Mouse (Mus musculus) embryonic facial prominence, embryonic 11.5 days (tissue): Measurements from ENCODE around the gene Elof1. TPM values are rescaled to one million over a fixed set of nuclear protein-coding genes. Genes with fewer than 3 reads are reported as not detected.
A peak's percentile ranks its signal among the peaks of the same experiment; 100 is the strongest.

ENCODE experiments used
- ATAC-seq: fragments of 200-750 bp; cut with Nextera tagmentation; replicated peaks from 2 replicates; pipeline ENCODE4 v1.8.0; 2017; ENCODE audit warnings: low read depth; ENCODE audit not compliant: insufficient number of reproducible peaks, low FRiP score, low TSS enrichment
- DNase-seq: peaks from one replicate; pipeline ENCODE4 v3.0.0-alpha.2; 2015; ENCODE audit warnings: low spot score
- H3K27ac ChIP-seq: fragments of 300-500 bp; sonication (generic); replicated peaks from 2 replicates; pipeline ENCODE4 v1.5.1; 2014; ENCODE audit warnings: mild to moderate bottlenecking, low read depth, low read length, control low read depth
- H3K27me3 ChIP-seq: fragments of 300-500 bp; sonication (generic); 2 replicates; pipeline ENCODE4 v1.6.1; 2014; ENCODE audit warnings: mild to moderate bottlenecking, low read length, moderate library complexity, mixed read lengths; ENCODE audit not compliant: control insufficient read depth, insufficient read depth
- H3K36me3 ChIP-seq: fragments of 300-500 bp; sonication (generic); replicated peaks from 2 replicates; pipeline ENCODE4 v1.6.1; 2014; ENCODE audit warnings: low read depth, mild to moderate bottlenecking, low read length, moderate library complexity, mixed read lengths; ENCODE audit not compliant: control insufficient read depth, insufficient read depth
- H3K4me1 ChIP-seq: fragments of 300-500 bp; sonication (generic); 2 replicates; pipeline ENCODE4 v1.6.1; 2014; ENCODE audit warnings: low read length, mixed read lengths; ENCODE audit not compliant: control insufficient read depth, insufficient read depth
- H3K4me2 ChIP-seq: fragments of 300-500 bp; sonication (generic); 2 replicates; pipeline ENCODE4 v1.6.1; 2014; ENCODE audit warnings: low read depth, mild to moderate bottlenecking, control low read depth, low read length, moderate library complexity
- H3K4me3 ChIP-seq: fragments of 300-500 bp; sonication (generic); 2 replicates; pipeline ENCODE4 v1.5.1; 2014; ENCODE audit warnings: low read depth, low read length, control low read depth
- H3K9ac ChIP-seq: fragments of 300-500 bp; sonication (generic); replicated peaks from 2 replicates; pipeline ENCODE4 v1.6.1; 2014; ENCODE audit warnings: mild to moderate bottlenecking, control low read depth, low read length
- H3K9me3 ChIP-seq: fragments of 300-500 bp; sonication (generic); replicated peaks from 2 replicates; pipeline ENCODE4 v1.6.1; 2016; ENCODE audit warnings: mild to moderate bottlenecking, low read length, inconsistent platforms, mixed read lengths; ENCODE audit not compliant: control insufficient read depth
- WGBS: fragments of 180-500 bp; shearing (Covaris S2); extraction: QIAGEN DNeasy Blood & Tissue Kit; methylation state at CpG from one replicate; pipeline ENCODE4 v1.1.7; 2014; 5-methylcytosine and 5-hydroxymethylcytosine counted together
- microRNA-seq: library from miRNA; unstranded; fragments of <30 nt; microRNA quantifications from one replicate; pipeline ENCODE4, GENCODE M21; 2016; ENCODE audit warnings: borderline number of aligned reads
- polyA plus RNA-seq: library from polyadenylated mRNA; unstranded; fragments of >200 nt; fragmentation: Nextera tagmentation; extraction: Ambion mirVana; gene quantifications from 2 replicates; pipeline ENCODE4 v1.2.1, GENCODE M21; 2014

Elof1 gene
- polyA plus RNA-seq, 1 experiment from 2014 or later: 210 TPM

DNA sequence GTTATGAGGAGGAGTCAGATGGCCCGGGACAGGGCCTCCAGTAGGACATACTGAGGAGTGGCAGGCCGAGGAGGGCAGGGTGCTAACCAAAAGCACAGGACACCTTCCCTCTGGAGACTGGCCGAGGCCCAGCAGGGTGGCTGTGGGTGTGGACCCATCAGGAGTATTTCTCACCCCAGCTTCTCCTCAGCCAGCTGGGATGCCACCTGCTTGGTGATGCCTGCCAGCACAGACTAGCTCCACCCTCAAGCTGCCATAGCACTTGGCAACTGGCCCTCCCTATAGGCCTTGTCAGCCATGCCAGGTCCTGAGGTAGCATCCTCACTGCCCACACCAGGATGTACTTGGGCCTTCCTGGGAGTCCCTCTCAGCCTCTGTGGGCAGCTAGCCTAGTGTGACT lies 52.6 kb downstream of the Elof1 start:
- H3K27ac ChIP-seq: no peak overlapping the region
- no peaks in the 10 kb centered on the region for H3K27me3 ChIP-seq
- no peaks in the 10 kb centered on the region for H3K4me1 ChIP-seq
- H3K36me3 ChIP-seq: peaks cover 2% of the 10 kb centered on the region
- WGBS: 94% methylated on average over 3 of the region's 3 CpGs
- DNase-seq: no peak
- no peak overlapping the region for H3K9ac ChIP-seq
- no peak overlapping the region for H3K4me2 ChIP-seq
- H3K9me3 ChIP-seq: no peaks in the 10 kb centered on the region
- ATAC-seq: 0 out of 2 replicates have a peak, but pooled peaks have one; percentile 3
- H3K4me3 ChIP-seq: no peak overlapping the region

Small RNAs within 50 kb of the gene (microRNA-seq; reads per million reads assigned to microRNA genes)
- gene Mir7084: not detected

Other genes starting within 250 kb of the Elof1 start
- 4.8 and 6.1 TPM in 2 replicates for gene Rab3d, start 199.0 kb downstream of the Elof1 start, polyA plus RNA-seq
- 2.5 and 3.1 TPM in 2 replicates for gene Ccdc159, start 189.7 kb downstream of the Elof1 start, polyA plus RNA-seq
- 28.5 and 33.8 TPM in 2 replicates for gene Tmem205, start 189.6 kb downstream of the Elof1 start, polyA plus RNA-seq
- 6.9 and 9.5 TPM in 2 replicates for gene Plppr2, start 180.1 kb downstream of the Elof1 start, polyA plus RNA-seq
- 17.2 and 17.4 TPM in 2 replicates for gene Swsap1, start 161.4 kb downstream of the Elof1 start, polyA plus RNA-seq
- gene Epor, start 153.7 kb downstream of the Elof1 start, polyA plus RNA-seq: 3.8 and 6.4 TPM in 2 replicates
- 1.0 and 1.3 TPM in 2 replicates for gene Rgl3, start 127.7 kb downstream of the Elof1 start, polyA plus RNA-seq
- gene Ccdc151, start 114.5 kb downstream of the Elof1 start, polyA plus RNA-seq: 2.6 and 2.9 TPM in 2 replicates
- 79.9 and 88.1 TPM in 2 replicates for gene Prkcsh, start 114.4 kb downstream of the Elof1 start, polyA plus RNA-seq
- 11.2 and 13.7 TPM in 2 replicates for gene Elavl3, start 65.1 kb downstream of the Elof1 start, polyA plus RNA-seq
- not detected in 2 replicates for gene Gm49318, start 45.9 kb downstream of the Elof1 start, polyA plus RNA-seq
- gene Zfp653, start 45.8 kb downstream of the Elof1 start, polyA plus RNA-seq: 5.5 and 7.1 TPM in 2 replicates
- gene Ecsit, start 31.7 kb downstream of the Elof1 start, polyA plus RNA-seq: 25.2 and 26.6 TPM in 2 replicates
- gene Cnn1, start 18.0 kb downstream of the Elof1 start, polyA plus RNA-seq: 1.4 and 4.0 TPM in 2 replicates
- 14.3 and 15.7 TPM in 2 replicates for gene Acp5, start 18.5 kb upstream of the Elof1 start, polyA plus RNA-seq
- 52.7 and 58.2 TPM in 2 replicates for gene Pigyl, start 39.7 kb upstream of the Elof1 start, polyA plus RNA-seq
- gene Zfp872, start 70.9 kb upstream of the Elof1 start, polyA plus RNA-seq: 0.10 and 0.11 TPM in 2 replicates
- gene Zfp809, start 108.5 kb upstream of the Elof1 start, polyA plus RNA-seq: 9.6 and 11.4 TPM in 2 replicates
- gene Zfp599, start 142.7 kb upstream of the Elof1 start, polyA plus RNA-seq: 8.6 and 9.6 TPM in 2 replicates
- 30.7 and 31.1 TPM in 2 replicates for gene Zfp810, start 190.5 kb upstream of the Elof1 start, polyA plus RNA-seq